Mouse (Mus musculus) intestine, embryonic 16.5 days (tissue): ENCODE measurements around the gene Sfta2. TPM values are rescaled to one million over a fixed set of nuclear protein-coding genes. Genes with fewer than 3 reads are reported as not detected.

Source experiments
- ATAC-seq: fragments of 200-750 bp; cut with Nextera tagmentation; 2 replicates; pipeline ENCODE4 v1.8.0; 2017; ENCODE audit warnings: moderate TSS enrichment, moderate library complexity
- H3K27ac ChIP-seq: fragments of 300-500 bp; sonication (generic); 2 replicates; pipeline ENCODE4 v1.5.1; 2014; ENCODE audit warnings: mild to moderate bottlenecking, low read length
- H3K27me3 ChIP-seq: fragments of 300-500 bp; sonication (generic); replicated peaks from 2 replicates; pipeline ENCODE4 v1.6.1; 2014; ENCODE audit warnings: low read length, control low read depth, mixed read lengths; ENCODE audit not compliant: control insufficient read depth, insufficient read depth
- H3K36me3 ChIP-seq: fragments of 300-500 bp; sonication (generic); 2 replicates; pipeline ENCODE4 v1.6.1; 2014; ENCODE audit warnings: low read length, control low read depth; ENCODE audit not compliant: control insufficient read depth, insufficient read depth
- H3K4me1 ChIP-seq: fragments of 300-500 bp; sonication (generic); 2 replicates; pipeline ENCODE4 v1.6.1; 2014; ENCODE audit warnings: low read length, control low read depth, mixed read lengths; ENCODE audit not compliant: control insufficient read depth, insufficient read depth
- H3K4me2 ChIP-seq: fragments of 300-500 bp; sonication (generic); 2 replicates; pipeline ENCODE4 v1.6.1; 2014; ENCODE audit warnings: low read depth, low read length, control low read depth
- H3K4me3 ChIP-seq: fragments of 300-500 bp; sonication (generic); 2 replicates; pipeline ENCODE4 v1.5.1; 2014; ENCODE audit warnings: mild to moderate bottlenecking, low read length
- H3K9ac ChIP-seq: fragments of 300-500 bp; sonication (generic); 2 replicates; pipeline ENCODE4 v1.6.1; 2014; ENCODE audit warnings: low read depth, low read length
- H3K9me3 ChIP-seq: fragments of 300-500 bp; sonication (generic); 2 replicates; pipeline ENCODE4 v1.6.1; 2016; ENCODE audit warnings: low read length, control low read depth; ENCODE audit not compliant: control insufficient read depth
- WGBS: fragments of 180-500 bp; shearing (Covaris S2); extraction: QIAGEN DNeasy Blood & Tissue Kit; methylation state at CpG from one replicate; pipeline ENCODE4 v1.1.7; 2014; 5-methylcytosine and 5-hydroxymethylcytosine counted together
- polyA plus RNA-seq: library from polyadenylated mRNA; unstranded; fragments of >200 nt; fragmentation: Nextera tagmentation; extraction: Ambion mirVana; gene quantifications from 2 replicates; pipeline ENCODE4 v1.2.1, GENCODE M21; 2015

Sfta2 gene
- polyA plus RNA-seq, 1 experiment from 2014 or later: 3.3 TPM

DNA sequence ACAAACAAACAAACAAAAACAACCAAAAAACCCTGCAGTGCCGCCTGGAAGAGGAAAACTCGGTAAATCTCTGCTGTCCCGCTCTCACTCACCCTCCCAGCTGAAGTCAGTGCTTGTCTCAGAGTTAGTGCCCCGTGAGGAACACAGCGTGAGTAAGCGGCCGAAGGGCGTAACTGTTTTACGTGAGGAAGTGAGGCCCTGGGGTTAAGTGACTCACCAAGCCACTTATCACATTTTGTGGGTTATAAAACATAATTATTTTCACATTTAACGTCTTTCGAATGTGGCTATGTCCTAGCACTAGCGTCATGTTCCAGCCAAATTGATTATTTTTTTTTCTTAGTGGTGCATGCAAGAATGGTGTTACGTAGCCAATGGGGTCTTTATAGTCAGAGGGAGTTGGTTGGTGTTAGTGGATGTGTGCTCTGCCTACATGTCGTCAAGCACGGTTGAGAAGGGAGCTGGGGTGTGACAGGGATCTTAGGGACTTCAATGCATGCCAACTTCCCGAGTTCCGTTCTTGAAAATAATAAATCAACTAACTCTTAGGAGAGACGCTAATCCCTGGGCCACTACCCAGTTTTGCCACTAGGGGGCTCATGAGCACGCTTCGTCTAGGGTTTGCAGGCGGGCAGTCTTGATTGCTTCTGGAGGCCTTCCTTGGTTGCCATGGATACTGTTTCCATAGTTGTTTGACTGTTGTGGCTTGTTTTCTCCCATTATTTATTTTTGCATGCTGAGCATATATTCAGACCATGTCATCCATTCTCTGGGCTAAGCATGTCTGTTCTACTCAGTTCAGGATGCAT is 10.7 kb upstream of the Sfta2 start:
- Histone ChIP-seq H3K4me3 (no peak overlapping the region; the same call in 1 of the 2 replicates), H3K36me3 (no peaks in the 10 kb centered on the region), H3K4me2 (peak overlapping the region; percentile 45), H3K27me3 (no peaks in the 10 kb centered on the region), H3K9ac (no peak overlapping the region), H3K9me3 (0 out of 2 replicates have a peak, but pooled peaks cover 3% of the 10 kb centered on the region), H3K27ac (peak overlapping the region; percentile 75), H3K4me1 (no peaks in the 10 kb centered on the region)
- 37% methylated on average over 21 of the region's 21 CpGs for WGBS
- peak; percentile 93 for ATAC-seq

DNA sequence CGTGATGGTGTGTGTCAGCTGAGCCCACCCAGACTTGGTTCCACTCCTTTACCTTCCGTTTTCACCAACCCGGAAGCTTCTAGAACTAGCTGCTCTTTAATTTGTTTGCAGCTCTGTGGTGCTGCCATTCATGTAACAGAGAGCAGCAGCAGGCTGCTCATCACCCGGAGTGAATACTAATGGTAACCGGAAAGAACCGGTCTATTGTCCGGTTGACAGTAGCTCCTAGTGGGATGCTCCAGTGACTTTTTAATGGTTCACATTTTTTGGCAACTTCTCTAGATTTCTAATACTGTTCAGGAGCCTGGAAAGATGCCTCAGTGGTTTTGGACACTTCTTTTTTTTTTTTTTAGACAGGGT is 10.2 kb upstream of the Sfta2 start:
- Histone ChIP-seq H3K9ac (no peak overlapping the region), H3K27me3 (no peaks in the 10 kb centered on the region), H3K4me3 (no peak overlapping the region), H3K4me1 (no peaks in the 10 kb centered on the region), H3K27ac (no peak overlapping the region), H3K4me2 (no peak overlapping the region), H3K9me3 (0 out of 2 replicates have a peak, but pooled peaks cover 3% of the 10 kb centered on the region), H3K36me3 (no peaks in the 10 kb centered on the region)
- 87% methylated on average over 7 of the region's 7 CpGs for WGBS
- peak; percentile 7; the same call in 1 of the 2 replicates for ATAC-seq

DNA sequence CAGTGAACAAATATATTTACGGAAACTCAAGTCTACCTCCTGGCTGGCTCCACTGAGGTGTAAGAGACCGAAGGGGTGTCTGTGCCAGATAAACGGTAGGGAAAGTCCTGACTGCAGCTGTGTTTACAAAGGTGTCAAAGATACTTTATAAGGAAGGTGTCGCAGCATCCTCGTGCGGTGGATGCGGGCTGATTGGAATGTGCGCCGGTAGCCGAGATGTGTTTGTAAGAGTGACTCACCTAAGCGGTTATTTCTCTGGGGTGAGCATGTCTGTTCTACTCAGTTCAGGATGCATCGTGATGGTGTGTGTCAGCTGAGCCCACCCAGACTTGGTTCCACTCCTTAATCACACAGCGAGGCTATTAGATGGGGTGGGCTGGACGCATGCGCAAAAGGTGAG is 9.6 kb upstream of the Sfta2 start:
- Histone ChIP-seq H3K4me3 (no peak overlapping the region), H3K27ac (no peak overlapping the region), H3K4me2 (no peak overlapping the region), H3K36me3 (no peaks in the 10 kb centered on the region), H3K27me3 (no peaks in the 10 kb centered on the region), H3K9me3 (0 out of 2 replicates have a peak, but pooled peaks cover 3% of the 10 kb centered on the region), H3K4me1 (no peaks in the 10 kb centered on the region), H3K9ac (no peak overlapping the region)
- 78% methylated on average over 15 of the region's 15 CpGs for WGBS
- no peak for ATAC-seq

DNA sequence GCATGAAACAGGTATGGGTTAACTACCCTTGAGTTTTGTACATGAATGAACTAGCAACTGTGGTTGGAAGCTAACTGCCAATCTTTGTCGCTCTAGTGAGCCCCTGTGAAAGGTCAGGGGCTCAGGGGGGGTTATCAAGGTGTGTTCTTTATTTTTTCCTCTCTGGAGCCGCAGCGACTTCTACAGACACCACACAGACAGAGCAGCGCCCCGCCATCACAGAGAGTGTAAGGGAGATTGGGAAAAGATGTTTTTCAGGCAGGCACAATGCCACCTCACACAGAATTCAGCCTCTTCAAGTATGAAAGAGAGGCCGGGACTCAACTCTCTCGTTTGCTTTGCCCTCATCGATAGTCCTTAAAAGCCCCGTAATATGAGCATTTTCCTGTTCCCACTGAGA is 9.2 kb upstream of the Sfta2 start:
- Histone ChIP-seq H3K27ac (no peak overlapping the region), H3K27me3 (no peaks in the 10 kb centered on the region), H3K4me3 (no peak overlapping the region), H3K9ac (no peak overlapping the region), H3K4me1 (no peaks in the 10 kb centered on the region), H3K9me3 (0 out of 2 replicates have a peak, but pooled peaks cover 3% of the 10 kb centered on the region), H3K4me2 (no peak overlapping the region), H3K36me3 (no peaks in the 10 kb centered on the region)
- no peak for ATAC-seq
- 84% methylated on average over 9 of the region's 9 CpGs for WGBS

DNA sequence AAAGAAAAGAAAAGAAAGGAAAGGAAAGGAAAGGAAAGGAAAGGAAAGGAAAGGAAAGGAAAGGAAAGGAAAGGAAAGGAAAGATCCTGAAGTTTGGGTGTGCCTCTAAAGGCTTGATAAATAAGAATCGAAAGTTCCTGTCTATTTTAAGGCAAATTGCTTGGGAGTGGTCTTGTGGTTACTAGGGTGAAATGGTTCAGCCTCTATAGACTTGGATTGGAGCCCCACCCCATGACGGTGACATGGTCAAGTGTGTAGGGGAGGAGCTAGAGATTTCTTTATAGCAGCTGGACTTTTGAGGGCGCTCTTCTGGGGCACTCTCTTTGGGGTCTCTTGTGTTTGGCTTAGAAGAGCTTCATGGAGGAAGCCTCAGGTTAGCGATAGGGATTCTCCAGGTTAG is 7.6 kb upstream of the Sfta2 start:
- 30% methylated on average over 4 of the region's 4 CpGs for WGBS
- no peak overlapping the region for H3K9ac ChIP-seq
- H3K9me3 ChIP-seq: no peaks in the 10 kb centered on the region
- H3K27ac ChIP-seq: no peak overlapping the region
- no peaks in the 10 kb centered on the region for H3K4me1 ChIP-seq
- no peak overlapping the region for H3K4me3 ChIP-seq
- ATAC-seq: no peak
- no peak overlapping the region for H3K4me2 ChIP-seq
- H3K36me3 ChIP-seq: no peaks in the 10 kb centered on the region
- no peaks in the 10 kb centered on the region for H3K27me3 ChIP-seq

DNA sequence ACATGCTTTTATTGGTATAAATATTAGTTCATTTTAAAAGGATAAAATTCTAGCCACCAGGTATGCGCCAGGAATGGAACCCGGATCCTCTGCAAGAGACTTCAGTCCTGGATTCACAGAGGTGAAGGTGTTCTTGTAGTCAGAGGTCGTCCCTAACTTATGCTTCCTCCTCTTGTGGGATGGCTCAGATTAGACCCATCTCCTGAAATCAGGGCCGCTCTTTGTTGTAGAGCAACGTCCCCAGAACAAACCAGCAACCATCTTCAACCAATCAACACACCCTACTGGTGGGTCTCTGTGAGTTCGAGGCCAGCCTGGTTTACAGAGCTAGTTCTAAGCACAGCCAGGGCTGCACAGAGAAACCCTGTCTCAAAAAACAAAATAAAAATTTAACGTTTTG is 6.9 kb upstream of the Sfta2 start:
- Histone ChIP-seq H3K9ac (no peak overlapping the region), H3K27ac (no peak overlapping the region), H3K27me3 (no peaks in the 10 kb centered on the region), H3K4me1 (no peaks in the 10 kb centered on the region), H3K36me3 (no peaks in the 10 kb centered on the region), H3K4me3 (no peak overlapping the region), H3K4me2 (no peak overlapping the region), H3K9me3 (no peaks in the 10 kb centered on the region)
- WGBS: 82% methylated on average over 7 of the region's 7 CpGs
- no peak for ATAC-seq

DNA sequence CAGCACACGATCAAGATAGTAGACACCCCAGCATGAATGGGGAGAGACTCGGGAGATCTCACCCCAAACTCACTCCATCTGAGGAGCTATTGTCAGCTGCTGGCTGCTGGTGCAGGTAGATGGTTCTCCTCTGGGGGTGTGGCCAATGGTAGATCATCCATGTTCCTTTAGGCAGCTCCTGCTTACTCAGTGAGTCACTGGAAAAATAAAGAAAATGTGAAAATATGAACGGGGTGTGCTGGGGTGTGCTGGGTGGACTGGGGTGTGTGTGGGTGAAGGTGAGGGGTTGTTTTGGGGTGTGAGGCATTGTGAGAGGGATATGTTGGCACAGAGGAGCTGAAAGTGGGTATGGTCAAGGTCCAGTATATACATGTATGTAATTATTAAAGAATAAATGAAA is 4.0 kb upstream of the Sfta2 start:
- Histone ChIP-seq H3K9me3 (no peaks in the 10 kb centered on the region), H3K4me3 (no peak overlapping the region), H3K36me3 (no peaks in the 10 kb centered on the region), H3K9ac (no peak overlapping the region), H3K27me3 (no peaks in the 10 kb centered on the region), H3K27ac (no peak overlapping the region), H3K4me1 (no peaks in the 10 kb centered on the region), H3K4me2 (no peak overlapping the region)
- 94% methylated on average over 3 of the region's 3 CpGs for WGBS
- no peak for ATAC-seq

DNA sequence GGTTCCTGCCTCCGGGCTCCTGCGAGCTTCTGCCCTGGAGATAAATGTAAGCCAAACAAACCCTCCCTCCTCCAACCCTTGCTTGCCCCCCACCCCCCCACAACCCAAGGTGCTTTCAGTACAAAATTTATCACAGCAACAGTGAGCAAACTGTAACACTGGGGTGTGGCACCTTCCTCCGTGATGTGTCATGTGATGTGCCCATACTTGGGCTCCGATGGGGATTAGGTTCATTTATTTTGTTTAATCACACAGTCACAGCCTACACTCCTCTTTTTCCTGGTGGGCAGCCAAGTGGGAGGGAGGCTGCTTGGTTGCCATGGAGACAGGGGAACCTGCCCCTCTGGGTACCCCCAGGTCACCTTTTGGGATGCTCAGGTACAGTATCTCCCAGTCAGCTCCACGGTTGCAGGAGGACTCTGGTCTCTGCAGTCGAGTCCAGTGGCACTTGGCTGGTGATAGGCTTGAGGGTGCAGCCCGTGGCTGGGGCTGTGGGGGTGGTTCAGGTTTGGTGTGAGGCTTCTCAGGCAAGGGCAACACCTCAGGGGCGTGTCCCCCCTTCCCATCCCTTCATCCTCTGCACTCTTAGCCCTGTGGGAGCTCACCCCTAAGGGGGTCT is 496 bp downstream of the Sfta2 start:
- H3K9me3 ChIP-seq: no peaks in the 10 kb centered on the region

DNA sequence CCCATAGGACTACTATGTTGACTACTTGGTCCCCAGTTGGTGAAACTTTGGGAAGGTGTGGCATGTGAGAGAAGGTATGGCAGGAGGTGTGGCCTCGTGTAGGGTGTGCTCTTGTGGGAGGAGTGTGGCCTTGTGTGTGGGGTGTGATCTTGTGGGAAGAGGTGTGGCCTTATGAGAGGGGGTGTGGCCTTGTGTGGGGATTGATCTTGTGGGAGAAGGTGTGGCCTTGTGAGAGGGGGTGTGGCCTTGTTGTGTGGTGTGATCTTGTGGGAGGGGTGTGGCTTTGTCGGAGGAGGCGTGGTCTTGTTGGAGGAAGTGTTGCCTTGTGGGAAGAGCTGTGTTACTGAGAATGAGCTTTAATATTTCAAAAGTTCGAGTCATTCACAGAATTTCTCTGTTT is 15.8 kb downstream of the Sfta2 start:
- H3K4me1 ChIP-seq: no peaks in the 10 kb centered on the region
- no peak overlapping the region for H3K4me2 ChIP-seq
- H3K9me3 ChIP-seq: no peaks in the 10 kb centered on the region
- 82% methylated on average over 4 of the region's 4 CpGs for WGBS
- H3K27me3 ChIP-seq: no peaks in the 10 kb centered on the region
- ATAC-seq: no peak
- no peaks in the 10 kb centered on the region for H3K36me3 ChIP-seq
- H3K4me3 ChIP-seq: no peak overlapping the region
- H3K9ac ChIP-seq: no peak overlapping the region
- H3K27ac ChIP-seq: no peak overlapping the region

More for the DNA sequence above, 496 bp downstream of the Sfta2 start:
- peak overlapping the region; percentile 17; the same call in 1 of the 2 replicates for H3K4me2 ChIP-seq
- H3K9ac ChIP-seq: no peak overlapping the region
- WGBS: 40% methylated on average over 8 of the region's 8 CpGs
- H3K27me3 ChIP-seq: no peaks in the 10 kb centered on the region
- no peaks in the 10 kb centered on the region for H3K36me3 ChIP-seq
- no peaks in the 10 kb centered on the region for H3K4me1 ChIP-seq
- ATAC-seq: peak; percentile 38; the same call in 1 of the 2 replicates
- H3K27ac ChIP-seq: no peak overlapping the region
- no peak overlapping the region for H3K4me3 ChIP-seq
